Mouse (Mus musculus) heart, adult 2 months (tissue): ENCODE measurements around the gene Cracr2a. TPM values are rescaled to one million over a fixed set of nuclear protein-coding genes. Genes with fewer than 3 reads are reported as not detected.
A peak's percentile ranks its signal among the peaks of the same experiment; 100 is the strongest.

Source experiments
- DNase-seq, 2 experiments: peaks; one replicate each; pipeline ENCODE4 v3.0.0; 2021
- H3K27ac ChIP-seq: fragments of 200-600 bp; 2 replicates; pipeline ENCODE4 v1.8.1; 2022
- H3K27me3 ChIP-seq: fragments of 200-500 bp; 2 replicates; pipeline ENCODE4 v1.6.1; 2012; ENCODE audit warnings: mild to moderate bottlenecking, low read length, inconsistent platforms, mixed read lengths; ENCODE audit not compliant: control insufficient read depth, insufficient read depth
- H3K36me3 ChIP-seq: fragments of 200-500 bp; 2 replicates; pipeline ENCODE4 v1.6.1; 2012; ENCODE audit warnings: low read length, inconsistent platforms; ENCODE audit not compliant: control insufficient read depth, insufficient read depth
- H3K4me1 ChIP-seq: fragments of 200-500 bp; 2 replicates; pipeline ENCODE4 v1.6.1; 2011; ENCODE audit warnings: low read length; ENCODE audit not compliant: control insufficient read depth, insufficient read depth
- H3K4me3 ChIP-seq: fragments of 200-600 bp; 2 replicates; pipeline ENCODE4 v1.8.1; 2022
- H3K79me2 ChIP-seq: fragments of 200-500 bp; replicated peaks from 2 replicates; pipeline ENCODE4 v1.6.1; 2012; ENCODE audit warnings: mild to moderate bottlenecking, inconsistent platforms, low read length, moderate library complexity, mixed read lengths; ENCODE audit not compliant: control insufficient read depth, insufficient read depth
- H3K9ac ChIP-seq: fragments of 200-500 bp; 2 replicates; pipeline ENCODE4 v1.6.1; 2012; ENCODE audit warnings: low read depth, mild to moderate bottlenecking, control low read depth, inconsistent platforms, low read length, mixed read lengths
- CTCF ChIP-seq: fragments of 200-600 bp; IDR thresholded peaks from 2 replicates; pipeline ENCODE4 v1.8.1; 2022; ENCODE audit warnings: antibody characterized with exemption, mild to moderate bottlenecking, moderate library complexity
- EP300 ChIP-seq: fragments of 200-500 bp; IDR thresholded peaks from 2 replicates; pipeline ENCODE4 v1.6.1; 2011; ENCODE audit warnings: low read depth, low read length, control low read depth; ENCODE audit not compliant: insufficient read depth
- POLR2A ChIP-seq: fragments of 200-500 bp; IDR thresholded peaks from 2 replicates; pipeline ENCODE4 v1.6.1; 2011; ENCODE audit warnings: mild to moderate bottlenecking, low read depth, low read length, control low read depth; ENCODE audit not compliant: insufficient read depth
- WGBS: fragments of 180-500 bp; shearing (Covaris S2); methylation state at CpG from one replicate; pipeline ENCODE4 v1.1.7; 2018; 5-methylcytosine and 5-hydroxymethylcytosine counted together
- intact Hi-C: fragments of 180-260 bp; cut with DNase I; formaldehyde crosslinking; loops from one replicate; pipeline ENCODE4 v1.15.1; 2025
- polyA plus RNA-seq: library from polyadenylated mRNA; depleted of rRNA; stranded (reverse); fragments of >200 nt; gene quantifications from 2 replicates; pipeline ENCODE4 v1.2.3, GENCODE M21; 2012
- total RNA-seq, 2 experiments: library from RNA; stranded (reverse); gene quantifications; 2 replicates each; pipeline ENCODE4 v1.2.3; 2021

Gene Cracr2a
- total and polyA plus RNA-seq, 3 experiments: 1.1 to 1.4 (median 1.4) TPM

DNA sequence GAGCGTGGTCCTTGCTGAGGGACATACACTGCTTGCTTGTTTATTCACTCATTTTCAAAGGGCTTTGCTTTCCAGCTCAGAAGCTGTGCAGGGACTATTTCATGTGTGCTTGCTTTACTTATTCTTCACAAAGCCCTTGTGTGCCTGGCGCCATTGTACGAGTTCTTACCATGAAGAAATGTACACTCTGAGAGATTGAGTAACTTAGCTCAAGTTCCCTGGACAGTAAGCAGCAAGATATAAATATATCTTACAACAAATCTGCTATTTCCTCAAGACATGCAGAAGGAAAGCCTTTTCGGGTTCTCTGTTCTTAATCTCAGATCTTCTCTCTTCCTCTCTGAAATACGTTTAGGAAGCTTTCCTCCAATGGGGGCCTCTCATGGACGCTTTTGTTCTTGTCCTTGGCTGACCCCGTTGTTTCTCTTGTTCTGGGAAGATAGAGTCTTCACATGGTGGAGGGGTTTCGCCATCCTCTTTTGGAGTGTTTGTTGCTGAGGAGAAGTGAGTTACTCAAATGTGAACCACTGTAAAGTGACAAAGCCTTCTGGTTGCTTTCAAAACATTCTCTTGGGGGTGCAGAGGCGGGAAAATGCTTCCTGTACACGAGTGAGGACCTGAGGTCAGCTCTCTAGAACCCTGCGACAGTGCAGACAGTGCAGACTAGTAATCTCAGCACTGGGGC, 12.8 kb downstream of the Cracr2a start:
- intact Hi-C loops: no loop called here
- Histone ChIP-seq H3K4me1 (no peaks in the 10 kb centered on the region), H3K9ac (no peak overlapping the region), H3K36me3 (no peaks in the 10 kb centered on the region), H3K27me3 (no peaks in the 10 kb centered on the region), H3K79me2 (no peaks in the 10 kb centered on the region), H3K27ac (no peak overlapping the region), H3K4me3 (no peak overlapping the region)
- no peak for DNase-seq
- WGBS: 57% methylated on average over 11 of the region's 11 CpGs
- TF ChIP-seq CTCF (no peak), EP300 (no peak), POLR2A (no peak)

DNA sequence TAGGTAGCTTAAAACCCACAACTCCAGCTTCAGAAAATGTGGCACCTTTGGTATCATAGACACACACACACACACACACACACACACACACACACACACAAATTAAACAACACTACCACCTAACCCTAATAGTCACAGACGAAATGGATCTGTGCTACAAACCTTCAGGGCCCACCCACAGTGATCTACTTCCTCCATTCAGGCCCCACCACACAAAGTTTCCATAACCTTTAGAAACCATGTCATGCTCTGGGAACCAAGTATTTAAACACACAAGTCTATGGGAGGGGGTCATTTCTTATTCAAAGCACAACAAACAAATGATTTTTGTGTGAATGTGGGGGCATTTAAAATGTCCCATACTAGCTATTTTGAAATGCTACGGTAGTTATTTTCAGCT, 14.1 kb downstream of the Cracr2a start:
- Histone ChIP-seq H3K36me3 (no peaks in the 10 kb centered on the region), H3K79me2 (no peaks in the 10 kb centered on the region), H3K4me3 (no peak overlapping the region), H3K27me3 (no peaks in the 10 kb centered on the region), H3K4me1 (no peaks in the 10 kb centered on the region), H3K27ac (no peak overlapping the region), H3K9ac (no peak overlapping the region)
- no peak for DNase-seq
- no peak for TF ChIP-seq CTCF
- TF ChIP-seq POLR2A: no peak
- no peak for TF ChIP-seq EP300
- intact Hi-C loops: no loop called here
- WGBS: 81% methylated on average over 2 of the region's 2 CpGs

DNA sequence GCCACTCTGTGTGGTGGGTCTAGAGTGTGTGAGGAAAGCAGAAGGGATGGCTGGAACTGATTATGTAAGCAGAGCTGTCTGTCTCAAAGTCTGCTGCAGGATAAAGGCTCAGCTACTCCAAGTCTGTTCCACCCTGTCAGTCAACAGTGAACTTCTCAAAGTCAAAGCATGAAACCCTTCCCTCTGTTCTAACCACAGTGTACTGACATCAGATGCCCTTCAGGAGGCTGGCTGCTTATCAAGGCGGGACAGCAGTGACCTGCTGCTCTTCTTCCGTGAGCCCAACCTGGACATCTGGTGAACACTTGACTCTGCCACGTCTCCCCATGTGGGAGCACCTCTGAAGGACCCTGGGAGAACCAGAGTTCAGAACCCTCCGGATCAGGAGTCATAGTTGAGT, 16.6 kb downstream of the Cracr2a start:
- Histone ChIP-seq H3K9ac (no peak overlapping the region), H3K36me3 (no peaks in the 10 kb centered on the region), H3K27me3 (no peaks in the 10 kb centered on the region), H3K4me3 (no peak overlapping the region), H3K79me2 (no peaks in the 10 kb centered on the region), H3K4me1 (peaks cover under 1% of the 10 kb centered on the region), H3K27ac (no peak overlapping the region)
- no peak for DNase-seq
- intact Hi-C loops: no loop called here
- TF ChIP-seq CTCF (no peak), POLR2A (no peak), EP300 (no peak)
- 71% methylated on average over 4 of the region's 4 CpGs for WGBS

DNA sequence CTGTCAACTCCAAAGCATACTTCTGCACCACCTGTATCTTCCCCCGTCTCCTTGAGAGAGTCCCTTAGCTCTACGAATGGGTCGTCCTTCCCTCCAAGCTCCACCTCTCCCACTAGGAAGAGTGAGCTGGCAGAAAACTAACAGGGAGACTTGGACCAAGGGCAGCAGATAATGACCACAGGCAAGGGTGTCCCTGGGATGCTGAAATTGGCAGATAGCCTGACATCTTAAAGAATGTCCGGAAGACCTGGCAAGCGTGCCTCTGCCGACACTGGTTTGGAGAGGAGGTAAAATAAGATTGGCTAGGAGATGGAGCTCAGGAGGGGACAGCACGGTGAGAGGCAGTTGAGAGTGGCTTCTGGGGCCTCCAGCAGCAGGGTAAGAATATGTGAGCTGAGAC, 17.2 kb downstream of the Cracr2a start:
- no peak overlapping the region for H3K9ac ChIP-seq
- no peaks in the 10 kb centered on the region for H3K79me2 ChIP-seq
- H3K4me3 ChIP-seq: no peak overlapping the region
- no peak for TF ChIP-seq EP300
- 47% methylated on average over 7 of the region's 7 CpGs for WGBS
- no peaks in the 10 kb centered on the region for H3K36me3 ChIP-seq
- DNase-seq: no peak
- intact Hi-C loops: no loop called here
- no peak overlapping the region for H3K27ac ChIP-seq
- H3K27me3 ChIP-seq: no peaks in the 10 kb centered on the region
- peaks cover 1% of the 10 kb centered on the region for H3K4me1 ChIP-seq

DNA sequence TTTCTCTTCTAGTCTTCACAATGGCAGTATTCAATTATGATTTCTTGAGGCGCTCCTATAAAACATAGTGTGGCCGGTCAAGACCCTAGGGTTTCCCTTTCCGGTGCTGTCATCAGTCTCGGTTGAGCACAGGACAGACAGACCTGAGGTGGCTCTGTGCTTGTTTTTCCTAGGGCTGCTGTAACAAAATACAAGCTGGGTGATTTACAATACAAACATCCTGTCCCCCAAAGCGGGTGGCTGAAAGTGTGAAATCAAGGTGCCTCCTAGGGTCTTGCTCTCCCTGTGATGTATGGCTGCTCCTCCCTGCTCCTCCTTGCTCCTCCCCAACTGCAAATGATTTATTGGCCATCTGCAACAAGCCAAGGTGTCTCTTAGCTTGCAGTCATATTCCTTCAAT, 17.7 kb downstream of the Cracr2a start:
- Histone ChIP-seq H3K79me2 (no peaks in the 10 kb centered on the region), H3K4me1 (peaks cover 1% of the 10 kb centered on the region), H3K4me3 (no peak overlapping the region), H3K9ac (no peak overlapping the region), H3K27me3 (no peaks in the 10 kb centered on the region), H3K27ac (no peak overlapping the region), H3K36me3 (no peaks in the 10 kb centered on the region)
- DNase-seq: no peak
- no peak for TF ChIP-seq CTCF
- no peak for TF ChIP-seq EP300
- TF ChIP-seq POLR2A: no peak
- intact Hi-C loops: no loop called here
- 67% methylated on average over 5 of the region's 5 CpGs for WGBS

DNA sequence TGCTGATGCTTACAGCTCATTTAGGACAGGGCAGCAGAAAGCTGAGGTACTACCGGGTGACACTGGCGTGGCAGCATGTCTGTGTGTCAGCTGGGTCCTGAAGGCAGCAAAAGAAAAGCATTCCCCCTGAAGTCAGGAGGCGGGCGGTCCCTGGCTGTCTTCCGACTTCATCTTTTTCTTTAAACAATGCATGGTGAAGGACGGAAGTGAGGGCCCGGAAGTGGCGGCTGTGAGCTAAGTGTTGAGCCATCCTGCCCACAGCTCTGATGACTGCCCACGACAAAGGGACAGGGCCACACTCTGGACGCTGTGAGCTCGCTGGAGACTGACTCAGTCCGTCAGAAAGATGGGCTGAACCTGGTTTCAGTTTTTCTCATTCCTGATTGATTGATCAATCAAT, 20.8 kb downstream of the Cracr2a start:
- H3K4me1 ChIP-seq: peaks cover 1% of the 10 kb centered on the region
- H3K9ac ChIP-seq: peak overlapping the region; percentile 38; the same call in 1 of the 2 replicates
- no peaks in the 10 kb centered on the region for H3K36me3 ChIP-seq
- DNase-seq: peak in 1 of 2 experiments; percentile 26
- H3K4me3 ChIP-seq: peak overlapping the region; percentile 18; the same call in 1 of the 2 replicates
- 33% methylated on average over 12 of the region's 12 CpGs for WGBS
- intact Hi-C loops: loop anchor here (1.0 kb wide), 1 partner anchor 21 kb away; the partner anchor contains the start of gene Cracr2a
- no peak overlapping the region for H3K27ac ChIP-seq
- TF ChIP-seq CTCF (no peak), EP300 (no peak), POLR2A (no peak)
- H3K79me2 ChIP-seq: no peaks in the 10 kb centered on the region
- no peaks in the 10 kb centered on the region for H3K27me3 ChIP-seq
